Mouse (Mus musculus): ENCODE measurements around the gene Il10rb. TPM values are rescaled to one million over a fixed set of nuclear protein-coding genes. Genes with fewer than 3 reads are reported as not detected.

The Il10rb gene
- polyA plus RNA-seq, 1 experiment: 13.7 TPM

DNA sequence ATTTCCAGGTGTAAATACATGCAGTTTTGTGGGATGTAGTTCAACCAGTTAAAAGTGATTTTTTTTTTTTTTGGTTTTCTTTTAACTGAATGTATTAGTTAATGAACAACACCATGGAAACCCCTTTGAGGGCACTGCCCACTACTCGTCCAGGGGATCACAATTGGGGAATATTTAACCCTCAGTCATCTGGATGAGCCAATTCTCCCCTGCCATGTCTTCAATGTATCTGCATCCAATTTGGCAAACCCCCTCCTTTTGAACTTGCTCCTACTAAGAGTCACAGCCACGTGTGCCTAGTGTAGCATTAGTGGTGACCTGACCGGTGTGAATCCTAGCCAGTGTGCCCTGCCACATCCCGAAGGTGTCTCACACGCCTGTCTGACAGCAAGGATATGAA, 12.6 kb downstream of the Il10rb start:
- TF ChIP-seq POLR2A (IDR thresholded peaks at IDR 0.05; ENCODE audit: insufficient read length, low read depth): no peak
- TF ChIP-seq SRF (IDR thresholded peaks at IDR 0.05; ENCODE audit: control insufficient read depth, insufficient read length, low read depth): no peak
- TF ChIP-seq E2F4 (IDR thresholded peaks at IDR 0.05; ENCODE audit: insufficient read depth): no peak
- no peak for TF ChIP-seq CEBPB (IDR thresholded peaks at IDR 0.05; ENCODE audit: insufficient read depth, poor library complexity, severe bottlenecking)
- TF ChIP-seq REST (IDR thresholded peaks at IDR 0.05; ENCODE audit: insufficient read depth, insufficient read length): no peak
- no peak for TF ChIP-seq TCF12 (IDR thresholded peaks at IDR 0.05; ENCODE audit: insufficient read depth, poor library complexity, severe bottlenecking)
- TF ChIP-seq MYOG (IDR thresholded peaks at IDR 0.05; ENCODE audit: control insufficient read depth in 1 of 3, insufficient read depth in 1 of 3, insufficient read length in 2 of 3, low read depth in 2 of 3): no peak
- TF ChIP-seq MAX (IDR thresholded peaks at IDR 0.05; ENCODE audit: low read depth): no peak
- no peak for TF ChIP-seq MYOD1 (IDR thresholded peaks at IDR 0.05; ENCODE audit: control insufficient read depth in 1 of 3, insufficient read length in 2 of 3, low read depth in 2 of 3)
- TF ChIP-seq USF1 (IDR thresholded peaks at IDR 0.05; ENCODE audit: low read depth): no peak
- no peak for TF ChIP-seq TCF3 (IDR thresholded peaks at IDR 0.05; ENCODE audit: insufficient read length, low read depth)
- TF ChIP-seq POLR2AphosphoS2 (IDR thresholded peaks at IDR 0.05; ENCODE audit: insufficient read length, low read depth): no peak
- H3K36me3 ChIP-seq (ENCODE audit: control insufficient read depth, insufficient read depth): peaks cover 18% of the 10 kb centered on the region
- H3K27me3 ChIP-seq (ENCODE audit: control insufficient read depth, insufficient read depth, insufficient read length): no peaks in the 10 kb centered on the region

GRCm38 (mm10) chr16:91425816-91426215, 19.9 kb downstream of the Il10rb start:
- no peak for TF ChIP-seq TCF3 (IDR thresholded peaks at IDR 0.05; ENCODE audit: insufficient read length, low read depth)
- TF ChIP-seq MYOD1 (IDR thresholded peaks at IDR 0.05; ENCODE audit: control insufficient read depth in 1 of 3, insufficient read length in 2 of 3, low read depth in 2 of 3): no peak
- TF ChIP-seq MYOG (IDR thresholded peaks at IDR 0.05; ENCODE audit: control insufficient read depth in 1 of 3, insufficient read depth in 1 of 3, insufficient read length in 2 of 3, low read depth in 2 of 3): no peak
- TF ChIP-seq USF1 (IDR thresholded peaks at IDR 0.05; ENCODE audit: low read depth): no peak
- TF ChIP-seq TCF12 (IDR thresholded peaks at IDR 0.05; ENCODE audit: insufficient read depth, poor library complexity, severe bottlenecking): no peak
- TF ChIP-seq CEBPB (IDR thresholded peaks at IDR 0.05; ENCODE audit: insufficient read depth, poor library complexity, severe bottlenecking): no peak
- no peak for TF ChIP-seq SRF (IDR thresholded peaks at IDR 0.05; ENCODE audit: control insufficient read depth, insufficient read length, low read depth)
- TF ChIP-seq REST (IDR thresholded peaks at IDR 0.05; ENCODE audit: insufficient read depth, insufficient read length): no peak
- no peak for TF ChIP-seq E2F4 (IDR thresholded peaks at IDR 0.05; ENCODE audit: insufficient read depth)
- no peak for TF ChIP-seq POLR2AphosphoS2 (IDR thresholded peaks at IDR 0.05; ENCODE audit: insufficient read length, low read depth)
- no peak for TF ChIP-seq POLR2A (IDR thresholded peaks at IDR 0.05; ENCODE audit: insufficient read length, low read depth)
- TF ChIP-seq MAX (IDR thresholded peaks at IDR 0.05; ENCODE audit: low read depth): no peak
- Histone ChIP-seq H3K79me2 (ENCODE audit: control insufficient read depth, insufficient read depth) (no peaks in the 10 kb centered on the region), H3K4me2 (ENCODE audit: low read depth) (no peak overlapping the region), H3ac (ENCODE audit: control insufficient read depth, insufficient read length) (no peak overlapping the region), H3K36me3 (ENCODE audit: control insufficient read depth, insufficient read depth) (peaks cover 9% of the 10 kb centered on the region), H3K4me3 (no peak overlapping the region), H3K27me3 (ENCODE audit: control insufficient read depth, insufficient read depth, insufficient read length) (no peaks in the 10 kb centered on the region)

More for the DNA sequence above, 12.6 kb downstream of the Il10rb start:
- Histone ChIP-seq H3ac (ENCODE audit: control insufficient read depth, insufficient read length) (no peak overlapping the region), H3K4me2 (ENCODE audit: low read depth) (no peak overlapping the region), H3K79me2 (ENCODE audit: control insufficient read depth, insufficient read depth) (no peaks in the 10 kb centered on the region), H3K4me3 (no peak overlapping the region)

GRCm38 (mm10) chr16:91426586-91426985, 20.6 kb downstream of the Il10rb start:
- Histone ChIP-seq H3K27me3 (ENCODE audit: control insufficient read depth, insufficient read depth, insufficient read length) (no peaks in the 10 kb centered on the region), H3K36me3 (ENCODE audit: control insufficient read depth, insufficient read depth) (peaks cover 9% of the 10 kb centered on the region), H3ac (ENCODE audit: control insufficient read depth, insufficient read length) (no peak overlapping the region), H3K79me2 (ENCODE audit: control insufficient read depth, insufficient read depth) (no peaks in the 10 kb centered on the region), H3K4me3 (no peak overlapping the region), H3K4me2 (ENCODE audit: low read depth) (no peak overlapping the region)
- TF ChIP-seq USF1 (IDR thresholded peaks at IDR 0.05; ENCODE audit: low read depth): no peak
- TF ChIP-seq SRF (IDR thresholded peaks at IDR 0.05; ENCODE audit: control insufficient read depth, insufficient read length, low read depth): no peak
- TF ChIP-seq POLR2AphosphoS2 (IDR thresholded peaks at IDR 0.05; ENCODE audit: insufficient read length, low read depth): no peak

DNA sequence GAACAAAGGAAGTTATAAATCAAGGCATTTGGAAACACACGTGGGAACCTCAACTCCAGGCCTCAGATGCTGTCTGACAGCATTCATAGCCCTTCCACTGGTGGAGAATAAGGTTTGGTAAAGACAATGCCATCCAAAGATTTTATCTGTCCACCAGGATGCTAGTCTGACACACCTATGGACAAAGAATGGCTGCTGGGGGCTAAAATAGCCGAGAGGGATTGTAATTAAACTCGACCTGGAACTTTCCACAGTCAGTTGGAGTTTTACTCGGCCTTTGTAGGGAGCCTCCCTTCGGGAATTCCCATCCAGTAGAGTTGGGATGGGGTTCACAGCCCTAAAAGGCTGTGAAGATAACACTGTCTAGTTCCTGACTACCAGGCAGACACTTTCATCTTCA, 21.5 kb downstream of the Il10rb start:
- TF ChIP-seq MYOD1 (IDR thresholded peaks at IDR 0.05; ENCODE audit: control insufficient read depth in 1 of 3, insufficient read length in 2 of 3, low read depth in 2 of 3): no peak
- TF ChIP-seq REST (IDR thresholded peaks at IDR 0.05; ENCODE audit: insufficient read depth, insufficient read length): no peak
- no peak for TF ChIP-seq POLR2AphosphoS2 (IDR thresholded peaks at IDR 0.05; ENCODE audit: insufficient read length, low read depth)
- TF ChIP-seq USF1 (IDR thresholded peaks at IDR 0.05; ENCODE audit: low read depth): no peak
- TF ChIP-seq MYOG (IDR thresholded peaks at IDR 0.05; ENCODE audit: control insufficient read depth in 1 of 3, insufficient read depth in 1 of 3, insufficient read length in 2 of 3, low read depth in 2 of 3): no peak
- no peak for TF ChIP-seq TCF12 (IDR thresholded peaks at IDR 0.05; ENCODE audit: insufficient read depth, poor library complexity, severe bottlenecking)
- TF ChIP-seq TCF3 (IDR thresholded peaks at IDR 0.05; ENCODE audit: insufficient read length, low read depth): no peak
- Histone ChIP-seq H3K4me2 (ENCODE audit: low read depth) (no peak overlapping the region), H3K27me3 (ENCODE audit: control insufficient read depth, insufficient read depth, insufficient read length) (no peaks in the 10 kb centered on the region), H3ac (ENCODE audit: control insufficient read depth, insufficient read length) (no peak overlapping the region), H3K79me2 (ENCODE audit: control insufficient read depth, insufficient read depth) (no peaks in the 10 kb centered on the region), H3K4me3 (no peak overlapping the region), H3K36me3 (ENCODE audit: control insufficient read depth, insufficient read depth) (peaks cover 9% of the 10 kb centered on the region)

DNA sequence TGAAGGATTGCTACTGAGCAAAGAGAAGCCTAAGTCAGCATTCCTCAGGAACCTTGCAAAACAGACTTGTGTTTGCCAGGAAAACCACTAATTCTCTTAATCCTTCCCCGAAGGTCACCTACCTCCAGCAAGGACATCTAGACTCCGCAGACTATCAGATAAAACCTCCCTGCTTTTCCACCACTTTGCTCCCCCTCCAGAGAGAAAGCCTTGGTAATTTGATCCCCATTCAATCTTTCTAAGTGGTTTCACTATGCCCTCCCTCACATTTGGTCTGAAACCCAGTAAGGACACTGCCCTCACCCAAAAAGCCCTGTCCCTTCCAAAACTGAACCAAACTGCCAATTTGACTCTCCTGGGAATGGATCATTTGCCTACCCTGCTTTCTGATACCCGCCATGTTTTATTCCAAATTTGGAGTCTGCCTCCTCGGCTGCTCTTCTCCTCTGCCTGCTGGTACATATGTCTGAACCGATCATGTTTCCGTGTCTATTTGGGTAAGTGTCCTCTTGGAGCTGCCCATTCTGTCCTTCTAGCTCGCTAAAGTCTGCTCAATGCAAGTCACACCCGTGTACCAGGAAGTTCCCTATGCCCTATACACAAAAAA, 22.4 kb downstream of the Il10rb start:
- no peak overlapping the region for H3ac ChIP-seq (ENCODE audit: control insufficient read depth, insufficient read length)
- no peak overlapping the region for H3K4me2 ChIP-seq (ENCODE audit: low read depth)
- H3K4me3 ChIP-seq: no peak overlapping the region
- H3K79me2 ChIP-seq (ENCODE audit: control insufficient read depth, insufficient read depth): no peaks in the 10 kb centered on the region
- H3K36me3 ChIP-seq (ENCODE audit: control insufficient read depth, insufficient read depth): peaks cover 9% of the 10 kb centered on the region
- TF ChIP-seq E2F4 (IDR thresholded peaks at IDR 0.05; ENCODE audit: insufficient read depth): no peak
- TF ChIP-seq MYOG (IDR thresholded peaks at IDR 0.05; ENCODE audit: control insufficient read depth in 1 of 3, insufficient read depth in 1 of 3, insufficient read length in 2 of 3, low read depth in 2 of 3): no peak
- no peak for TF ChIP-seq CEBPB (IDR thresholded peaks at IDR 0.05; ENCODE audit: insufficient read depth, poor library complexity, severe bottlenecking)
- no peak for TF ChIP-seq MAX (IDR thresholded peaks at IDR 0.05; ENCODE audit: low read depth)
- TF ChIP-seq POLR2AphosphoS2 (IDR thresholded peaks at IDR 0.05; ENCODE audit: insufficient read length, low read depth): no peak
- TF ChIP-seq USF1 (IDR thresholded peaks at IDR 0.05; ENCODE audit: low read depth): no peak
- H3K27me3 ChIP-seq (ENCODE audit: control insufficient read depth, insufficient read depth, insufficient read length): peaks cover 2% of the 10 kb centered on the region
